Mouse (Mus musculus): ENCODE measurements around the gene Vmn1r157. TPM values are rescaled to one million over a fixed set of nuclear protein-coding genes. Genes with fewer than 3 reads are reported as not detected.
"Not testable (repeated sequence)": the region's sequence is repeated elsewhere in the genome, so short reads cannot be mapped to it uniquely, and the experiment has no call there.

The Vmn1r157 gene
- not detected for total RNA-seq (2021)
- long read RNA-seq, experiment 1, result 0 reads
- long read RNA-seq, experiment 2, result 0 reads

DNA sequence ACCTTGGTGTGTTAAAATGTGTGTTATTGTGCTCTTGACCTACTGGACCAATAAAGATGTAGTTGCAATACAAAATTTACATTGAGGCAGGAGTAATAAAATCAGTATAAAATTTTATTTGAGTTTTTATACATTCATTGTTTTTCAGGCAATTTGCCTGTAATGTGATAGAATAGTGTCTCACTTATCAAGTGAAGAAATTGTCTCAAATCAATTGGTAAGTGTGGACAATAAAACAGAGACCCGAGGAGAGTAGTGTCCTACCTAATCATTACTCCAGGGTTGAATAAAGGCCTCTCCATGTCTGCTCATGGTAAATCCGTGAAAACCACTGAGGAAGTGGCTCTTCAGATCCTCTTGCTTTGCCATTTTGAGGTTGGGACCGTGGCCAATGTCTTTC lies at the start of gene Vmn1r157:
Gene Vmn1r157, plus strand, starts transcription at position 301 of the 400 bp plus-strand sequence.
- intact Hi-C loops (cut with DNase I); DNase-seq (ENCODE audit: low spot score in 2 of 2): not testable (repeated sequence)

DNA sequence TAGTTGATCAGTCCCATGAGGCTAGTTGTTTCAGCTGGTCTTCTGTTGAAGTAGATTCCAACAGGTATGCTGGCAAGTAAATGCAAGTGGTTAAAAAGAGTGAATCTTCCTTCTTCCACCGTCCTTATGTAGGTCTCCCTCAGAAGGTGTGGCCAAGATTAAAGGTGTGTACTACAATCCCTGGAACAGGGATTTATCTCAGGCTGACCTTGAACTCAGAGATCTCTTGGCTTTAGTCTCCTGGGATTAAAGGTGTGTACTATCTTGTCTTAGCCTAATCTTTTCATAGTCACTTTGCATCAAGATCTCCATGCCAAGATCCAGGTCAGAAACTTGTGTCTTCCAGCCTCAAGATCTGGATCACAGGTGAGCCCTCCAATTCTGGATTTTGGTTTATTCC lies 41.9 kb upstream of the Vmn1r157 start, which contains the start of gene Gm4567:
Gene Gm4567, minus strand, starts transcription at position 101 of the 400 bp plus-strand sequence.
- DNase-seq (ENCODE audit: low spot score in 2 of 2); intact Hi-C loops (cut with DNase I): not testable (repeated sequence)

DNA sequence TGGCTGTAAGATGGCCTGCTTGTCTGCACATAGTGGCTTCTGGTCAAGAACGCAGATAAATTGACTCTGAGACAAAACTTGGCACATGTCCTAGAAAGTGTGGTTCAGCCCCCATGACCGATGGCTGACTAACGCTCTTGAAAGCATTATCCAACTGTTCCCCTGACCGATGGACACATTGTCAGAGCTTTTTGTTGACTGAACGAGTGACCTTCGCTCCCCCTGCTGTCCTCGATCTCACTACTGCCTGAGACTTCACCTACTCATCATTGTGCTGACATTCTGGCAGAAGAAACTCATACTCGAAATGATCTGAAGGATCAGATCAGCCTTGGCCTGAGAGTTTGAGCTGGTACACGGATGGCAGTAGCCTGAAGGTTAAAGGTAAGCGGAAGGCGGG lies 14.5 kb downstream of the Vmn1r157 start:
- DNase-seq (ENCODE audit: low spot score in 2 of 2); intact Hi-C loops (cut with DNase I): not testable (repeated sequence)

DNA sequence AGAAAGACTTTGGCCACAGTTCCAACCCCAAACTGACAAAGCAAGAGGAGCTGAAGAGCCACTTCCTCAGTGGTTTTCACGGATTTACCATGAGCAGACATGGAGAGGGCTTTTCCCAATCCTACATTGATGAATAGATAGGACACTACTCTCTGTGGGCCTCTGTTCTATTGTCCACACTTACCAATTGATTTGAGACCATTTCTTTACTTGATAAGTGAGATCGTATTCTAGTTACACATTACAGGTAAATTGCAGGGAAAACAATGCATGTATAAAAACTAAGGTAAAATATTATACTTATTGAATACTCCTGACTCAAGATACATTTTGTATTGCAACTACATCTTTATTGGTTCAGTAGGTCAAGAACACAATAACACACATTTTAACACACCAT lies 29.2 kb downstream of the Vmn1r157 start, which contains the start of gene Vmn1r158:
Gene Vmn1r158, minus strand, starts transcription at position 101 of the 400 bp plus-strand sequence.
- DNase-seq (ENCODE audit: low spot score in 2 of 2); intact Hi-C loops (cut with DNase I): not testable (repeated sequence)

Other genes with a start within 250 kb of the Vmn1r157 start
- not detected for gene Vmn1r152, start 238.7 kb upstream of the Vmn1r157 start, total RNA-seq (2021)
- not detected for gene Gm8677, start 226.8 kb upstream of the Vmn1r157 start, total RNA-seq (2021)
- gene Gm4201, start 196.4 kb upstream of the Vmn1r157 start, total RNA-seq (2021), result not detected
- gene Gm4565, start 173.6 kb upstream of the Vmn1r157 start, total RNA-seq (2021), result not detected
- gene Vmn1r155, start 103.7 kb upstream of the Vmn1r157 start, total RNA-seq (2021), result not detected
- not detected for gene Gm8693, start 69.4 kb upstream of the Vmn1r157 start, total RNA-seq (2021)
- gene Gm4567, start 42.0 kb upstream of the Vmn1r157 start, total RNA-seq (2021), result not detected
- not detected for gene Vmn1r158, start 29.1 kb downstream of the Vmn1r157 start, total RNA-seq (2021)
- gene Vmn1r159, start 81.9 kb downstream of the Vmn1r157 start, total RNA-seq (2021), result not detected
- not detected for gene Vmn1r160, start 109.5 kb downstream of the Vmn1r157 start, total RNA-seq (2021)
- gene Gm4214, start 223.0 kb downstream of the Vmn1r157 start, total RNA-seq (2021), result not detected

Data from left cerebral cortex, postnatal 14 days (tissue).